Mouse (Mus musculus): Measurements from ENCODE around the gene Ddx47. TPM values are rescaled to one million over a fixed set of nuclear protein-coding genes. Genes with fewer than 3 reads are reported as not detected.

Gene Ddx47
- total and polyA plus RNA-seq, 2 experiments from 2014 or later: 40.5 to 60.5 TPM

DNA sequence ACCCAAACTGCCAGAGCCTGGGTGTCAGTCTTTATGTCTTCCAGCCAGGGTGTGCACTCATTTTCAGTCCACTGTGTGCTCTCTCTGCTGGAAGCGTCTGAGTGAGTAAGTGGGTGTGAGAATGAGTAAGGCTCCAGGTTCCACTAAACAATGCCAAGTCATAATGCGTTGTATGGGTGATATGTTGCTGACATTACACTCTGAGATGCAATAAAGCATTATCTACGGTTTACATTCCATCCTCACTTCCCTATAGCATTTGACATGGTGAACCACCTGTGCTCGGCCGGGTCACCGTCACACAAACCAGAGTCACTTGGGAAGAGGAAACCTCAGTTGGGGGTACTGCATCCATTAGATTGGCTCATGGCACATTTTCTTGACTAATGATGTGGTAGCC, 20.7 kb upstream of the Ddx47 start:
- 90% methylated on average over 6 of the region's 6 CpGs for WGBS
- no peak overlapping the region for H3K4me3 ChIP-seq (ENCODE audit: low read length)
- H3K4me2 ChIP-seq (ENCODE audit: low read depth, low read length): no peak overlapping the region
- H3K27ac ChIP-seq: no peak overlapping the region
- no peak for ATAC-seq
- no peaks in the 10 kb centered on the region for H3K9me3 ChIP-seq (ENCODE audit: low read length)
- DNase-seq (ENCODE audit: low spot score): no peak
- no peak for TF ChIP-seq CTCF (IDR thresholded peaks at IDR 0.05; ENCODE audit: low read depth)
- no peak overlapping the region for H3K9ac ChIP-seq (replicated peaks; ENCODE audit: low read length)
- H3K36me3 ChIP-seq (ENCODE audit: insufficient read depth, low read length): no peaks in the 10 kb centered on the region
- H3K27me3 ChIP-seq (ENCODE audit: insufficient read depth, low read length): no peaks in the 10 kb centered on the region
- no peaks in the 10 kb centered on the region for H3K4me1 ChIP-seq (ENCODE audit: insufficient read depth, low read length)

- WGBS: 65% methylated on average over 12 of the region's 12 CpGs
- 0 out of 2 replicates have a peak, but pooled peaks have one; percentile 53 for ATAC-seq
These were observed 17.3 kb upstream of the Ddx47 start for GRCm38 (mm10) chr6:134994031-134994651.

DNA sequence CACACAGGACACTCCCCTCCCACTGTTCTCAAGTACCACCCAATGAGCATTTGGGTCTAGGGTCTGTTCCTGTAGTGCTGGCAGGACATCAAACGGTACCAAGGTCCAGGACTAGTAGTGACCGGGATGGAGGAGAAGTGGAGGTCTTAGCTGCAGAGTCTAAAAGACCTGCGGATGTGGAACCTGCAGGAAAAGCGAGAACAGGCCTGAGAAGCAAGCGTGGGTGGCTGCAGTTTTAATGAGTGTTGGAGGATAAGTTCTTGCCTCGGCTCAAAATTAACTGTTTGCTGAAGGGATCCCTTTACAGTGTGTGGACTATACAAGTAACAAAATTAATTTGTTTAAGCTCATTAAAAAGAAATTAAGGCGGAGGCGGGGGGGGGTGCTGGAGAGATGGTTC, 16.4 kb upstream of the Ddx47 start:
- Histone ChIP-seq H3K36me3 (ENCODE audit: insufficient read depth, low read length) (no peaks in the 10 kb centered on the region), H3K9me3 (ENCODE audit: low read length) (no peaks in the 10 kb centered on the region), H3K4me1 (ENCODE audit: insufficient read depth, low read length) (no peaks in the 10 kb centered on the region), H3K27ac (no peak overlapping the region), H3K9ac (replicated peaks; ENCODE audit: low read length) (no peak overlapping the region), H3K4me2 (ENCODE audit: low read depth, low read length) (no peak overlapping the region), H3K27me3 (ENCODE audit: insufficient read depth, low read length) (no peaks in the 10 kb centered on the region), H3K4me3 (ENCODE audit: low read length) (no peak overlapping the region)
- 80% methylated on average over 8 of the region's 8 CpGs for WGBS
- no peak for DNase-seq (ENCODE audit: low spot score)
- ATAC-seq: no peak
- TF ChIP-seq CTCF (IDR thresholded peaks at IDR 0.05; ENCODE audit: low read depth): no peak

More at GRCm38 (mm10) chr6:134994031-134994651, 17.3 kb upstream of the Ddx47 start:
- Histone ChIP-seq H3K4me2 (ENCODE audit: low read depth, low read length) (no peak overlapping the region), H3K9ac (replicated peaks; ENCODE audit: low read length) (no peak overlapping the region), H3K9me3 (ENCODE audit: low read length) (no peaks in the 10 kb centered on the region), H3K4me3 (ENCODE audit: low read length) (no peak overlapping the region), H3K4me1 (ENCODE audit: insufficient read depth, low read length) (no peaks in the 10 kb centered on the region), H3K27ac (no peak overlapping the region), H3K27me3 (ENCODE audit: insufficient read depth, low read length) (no peaks in the 10 kb centered on the region), H3K36me3 (ENCODE audit: insufficient read depth, low read length) (no peaks in the 10 kb centered on the region)
- DNase-seq (ENCODE audit: low spot score): no peak
- TF ChIP-seq CTCF (IDR thresholded peaks at IDR 0.05; ENCODE audit: low read depth): no peak

DNA sequence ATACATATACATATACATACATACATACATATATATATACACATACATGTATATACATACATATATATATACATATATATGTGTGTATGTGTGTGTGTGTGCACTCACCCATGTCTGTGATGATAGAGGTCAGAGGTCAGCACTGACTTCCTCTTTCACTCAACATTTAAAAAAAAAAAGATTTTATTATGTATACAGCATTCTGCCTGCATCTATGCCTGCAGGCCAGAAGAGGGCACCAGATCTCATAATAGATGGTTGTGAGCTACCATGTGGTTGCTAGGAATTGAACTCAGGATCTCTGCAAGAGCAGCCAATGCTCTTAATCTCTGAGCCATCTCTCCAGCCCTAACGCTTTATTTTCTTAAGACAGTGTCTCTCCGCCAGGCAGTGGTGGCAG, 14.5 kb upstream of the Ddx47 start:
- DNase-seq (ENCODE audit: low spot score): no peak
- WGBS: 93% methylated on average over 2 of the region's 2 CpGs
- Histone ChIP-seq H3K9ac (replicated peaks; ENCODE audit: low read length) (no peak overlapping the region), H3K27ac (no peak overlapping the region), H3K27me3 (ENCODE audit: insufficient read depth, low read length) (no peaks in the 10 kb centered on the region), H3K4me1 (ENCODE audit: insufficient read depth, low read length) (no peaks in the 10 kb centered on the region), H3K4me3 (ENCODE audit: low read length) (no peak overlapping the region), H3K9me3 (ENCODE audit: low read length) (no peaks in the 10 kb centered on the region), H3K4me2 (ENCODE audit: low read depth, low read length) (no peak overlapping the region), H3K36me3 (ENCODE audit: insufficient read depth, low read length) (no peaks in the 10 kb centered on the region)
- ATAC-seq: no peak
- TF ChIP-seq CTCF (IDR thresholded peaks at IDR 0.05; ENCODE audit: low read depth): peak; percentile 13; the same call in 1 of the 2 replicates

DNA sequence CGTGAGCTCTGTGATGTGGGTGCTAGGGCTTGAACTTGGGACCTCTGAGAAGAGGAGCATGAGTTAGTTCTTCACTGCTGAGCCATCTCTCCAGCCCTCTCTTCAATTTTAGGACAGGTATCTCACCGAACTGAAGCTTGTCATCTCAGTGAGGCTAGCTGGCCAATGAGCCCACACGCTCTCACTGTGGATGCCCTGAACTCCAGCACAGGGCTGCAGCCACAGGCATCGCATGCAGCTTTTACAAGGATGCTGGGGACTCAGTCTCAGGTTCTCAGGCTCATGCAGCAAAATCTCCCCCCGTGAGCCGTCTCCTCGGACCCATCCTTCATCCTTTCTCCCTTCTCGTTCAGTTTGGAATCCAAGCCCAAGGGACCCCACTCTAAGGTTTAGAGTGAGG, 13.3 kb upstream of the Ddx47 start:
- Histone ChIP-seq H3K4me2 (ENCODE audit: low read depth, low read length) (no peak overlapping the region), H3K9ac (replicated peaks; ENCODE audit: low read length) (no peak overlapping the region), H3K4me1 (ENCODE audit: insufficient read depth, low read length) (no peaks in the 10 kb centered on the region), H3K27ac (no peak overlapping the region), H3K4me3 (ENCODE audit: low read length) (no peak overlapping the region), H3K36me3 (ENCODE audit: insufficient read depth, low read length) (no peaks in the 10 kb centered on the region), H3K27me3 (ENCODE audit: insufficient read depth, low read length) (no peaks in the 10 kb centered on the region), H3K9me3 (ENCODE audit: low read length) (no peaks in the 10 kb centered on the region)
- DNase-seq (ENCODE audit: low spot score): no peak
- no peak for ATAC-seq
- TF ChIP-seq CTCF (IDR thresholded peaks at IDR 0.05; ENCODE audit: low read depth): no peak
- WGBS: 90% methylated on average over 8 of the region's 8 CpGs

GRCm38 (mm10) chr6:134998781-134999180, 12.6 kb upstream of the Ddx47 start:
- 88% methylated on average over 3 of the region's 3 CpGs for WGBS
- H3K9me3 ChIP-seq (ENCODE audit: low read length): no peaks in the 10 kb centered on the region
- ATAC-seq: no peak
- no peak overlapping the region for H3K4me3 ChIP-seq (ENCODE audit: low read length)
- DNase-seq (ENCODE audit: low spot score): no peak
- H3K9ac ChIP-seq (replicated peaks; ENCODE audit: low read length): no peak overlapping the region
- no peak for TF ChIP-seq CTCF (IDR thresholded peaks at IDR 0.05; ENCODE audit: low read depth)
- H3K27ac ChIP-seq: no peak overlapping the region
- no peak overlapping the region for H3K4me2 ChIP-seq (ENCODE audit: low read depth, low read length)
- no peaks in the 10 kb centered on the region for H3K27me3 ChIP-seq (ENCODE audit: insufficient read depth, low read length)
- no peaks in the 10 kb centered on the region for H3K36me3 ChIP-seq (ENCODE audit: insufficient read depth, low read length)
- H3K4me1 ChIP-seq (ENCODE audit: insufficient read depth, low read length): no peaks in the 10 kb centered on the region

- H3K4me3 ChIP-seq (ENCODE audit: low read length): no peak overlapping the region
- DNase-seq (ENCODE audit: low spot score): no peak
- WGBS: 73% methylated on average over 4 of the region's 4 CpGs
- no peak overlapping the region for H3K27ac ChIP-seq
- no peak for ATAC-seq
- H3K9me3 ChIP-seq (ENCODE audit: low read length): no peaks in the 10 kb centered on the region
- no peaks in the 10 kb centered on the region for H3K4me1 ChIP-seq (ENCODE audit: insufficient read depth, low read length)
- no peak for TF ChIP-seq CTCF (IDR thresholded peaks at IDR 0.05; ENCODE audit: low read depth)
- H3K36me3 ChIP-seq (ENCODE audit: insufficient read depth, low read length): no peaks in the 10 kb centered on the region
- H3K4me2 ChIP-seq (ENCODE audit: low read depth, low read length): no peak overlapping the region
- H3K27me3 ChIP-seq (ENCODE audit: insufficient read depth, low read length): no peaks in the 10 kb centered on the region
- H3K9ac ChIP-seq (replicated peaks; ENCODE audit: low read length): no peak overlapping the region
These were observed 11.1 kb upstream of the Ddx47 start for GRCm38 (mm10) chr6:135000272-135000671.
